Mouse (Mus musculus) spleen, postnatal 14 days (tissue): ENCODE results near the gene Pld1.

Experiments
- DNase-seq, 2 experiments: peaks; one replicate each; pipeline ENCODE4 v3.0.0; 2021 to 2022; ENCODE audit warnings: low spot score in 2 of 2

Pld1 gene

GRCm38 (mm10) chr3:27938381-27939323 is at the start of gene Pld1:
Pld1 (plus strand) TSS chr3:27938695.
- DNase-seq: no peak

- no peak for DNase-seq
Observed at GRCm38 (mm10) chr3:27896318-27896892, 42.1 kb upstream of the Pld1 start, which contains the start of gene Tmem212. Tmem212 (minus strand) TSS chr3:27896368.

- no peak for DNase-seq
Observed at GRCm38 (mm10) chr3:27898178-27898577, 40.3 kb upstream of the Pld1 start.

GRCm38 (mm10) chr3:27899012-27899726 is 39.3 kb upstream of the Pld1 start:
- DNase-seq: no peak

- DNase-seq: no peak
Observed at GRCm38 (mm10) chr3:27901846-27902245, 36.6 kb upstream of the Pld1 start.

GRCm38 (mm10) chr3:27904659-27905330 is 33.7 kb upstream of the Pld1 start:
- no peak for DNase-seq

- DNase-seq: no peak
Observed at GRCm38 (mm10) chr3:27906647-27907209, 31.8 kb upstream of the Pld1 start.

- DNase-seq: no peak
Observed at GRCm38 (mm10) chr3:27907301-27907700, 31.2 kb upstream of the Pld1 start.

GRCm38 (mm10) chr3:27908316-27908715 is 30.2 kb upstream of the Pld1 start:
- no peak for DNase-seq

GRCm38 (mm10) chr3:27909016-27909415 is 29.5 kb upstream of the Pld1 start:
- no peak for DNase-seq

- no peak for DNase-seq
Observed at GRCm38 (mm10) chr3:27918656-27919436, 19.6 kb upstream of the Pld1 start.

- no peak for DNase-seq
Observed at GRCm38 (mm10) chr3:27921268-27922020, 17.1 kb upstream of the Pld1 start.

GRCm38 (mm10) chr3:27924037-27924436 is 14.5 kb upstream of the Pld1 start:
- no peak for DNase-seq

- no peak for DNase-seq
Observed at GRCm38 (mm10) chr3:27929219-27929618, 9.3 kb upstream of the Pld1 start.

GRCm38 (mm10) chr3:27932391-27932790 is 6.1 kb upstream of the Pld1 start:
- DNase-seq: no peak

GRCm38 (mm10) chr3:27935644-27936043 is 2.9 kb upstream of the Pld1 start:
- no peak for DNase-seq

GRCm38 (mm10) chr3:27936731-27937130 is 1.8 kb upstream of the Pld1 start:
- DNase-seq: no peak

- DNase-seq: no peak
Observed at GRCm38 (mm10) chr3:27937144-27938110, 1.1 kb upstream of the Pld1 start.

- no peak for DNase-seq
Observed at GRCm38 (mm10) chr3:27941634-27942033, 3.1 kb downstream of the Pld1 start.
